Mouse (Mus musculus) thymus, adult 2 months (tissue): ENCODE results near the gene Dmrta1. TPM values are rescaled to one million over a fixed set of nuclear protein-coding genes. Genes with fewer than 3 reads are reported as not detected.

Experiments used
- DNase-seq: peaks from one replicate; pipeline ENCODE4 v3.0.0; 2021
- H3K27ac ChIP-seq: fragments of 200-500 bp; 2 replicates; pipeline ENCODE4 v1.5.1; 2012; ENCODE audit warnings: low read length, control low read depth; ENCODE audit not compliant: control insufficient read depth, insufficient read depth
- H3K27me3 ChIP-seq: fragments of 200-500 bp; 2 replicates; pipeline ENCODE4 v1.6.1; 2012; ENCODE audit warnings: mild to moderate bottlenecking, low read length, moderate library complexity, mixed read lengths; ENCODE audit not compliant: control insufficient read depth, insufficient read depth
- H3K36me3 ChIP-seq: fragments of 200-500 bp; 2 replicates; pipeline ENCODE4 v1.6.1; 2012; ENCODE audit warnings: mild to moderate bottlenecking, low read length, moderate library complexity; ENCODE audit not compliant: control insufficient read depth, insufficient read depth
- H3K4me1 ChIP-seq: fragments of 200-500 bp; replicated peaks from 2 replicates; pipeline ENCODE4 v1.6.1; 2012; ENCODE audit warnings: low read length; ENCODE audit not compliant: control insufficient read depth, insufficient read depth
- H3K4me3 ChIP-seq: fragments of 200-500 bp; 2 replicates; pipeline ENCODE4 v1.5.1; 2012; ENCODE audit warnings: mild to moderate bottlenecking, low read length, control low read depth, moderate library complexity; ENCODE audit not compliant: control insufficient read depth, insufficient read depth
- CTCF ChIP-seq: fragments of 200-500 bp; IDR thresholded peaks from 2 replicates; pipeline ENCODE4 v1.5.1; 2012; ENCODE audit warnings: mild to moderate bottlenecking, control low read depth, low read length, moderate library complexity, borderline replicate concordance; ENCODE audit not compliant: control insufficient read depth, poor library complexity, insufficient read depth; ENCODE audit errors: extremely low read depth
- POLR2A ChIP-seq: fragments of 200-500 bp; IDR thresholded peaks from 2 replicates; pipeline ENCODE4 v1.6.1; 2012; ENCODE audit warnings: mild to moderate bottlenecking, low read length, control low read depth, moderate library complexity; ENCODE audit not compliant: control insufficient read depth, poor library complexity, insufficient read depth; ENCODE audit errors: extremely low read depth
- WGBS: fragments of 180-500 bp; shearing (Covaris S2); methylation state at CpG from one replicate; pipeline ENCODE4 v1.1.7; 2018; 5-methylcytosine and 5-hydroxymethylcytosine counted together
- polyA plus RNA-seq: library from polyadenylated mRNA; depleted of rRNA; stranded (reverse); fragments of >200 nt; gene quantifications from 2 replicates; pipeline ENCODE4 v1.2.3, GENCODE M21; 2012

Gene Dmrta1
- polyA plus RNA-seq, 1 experiment: 0.24 TPM

DNA sequence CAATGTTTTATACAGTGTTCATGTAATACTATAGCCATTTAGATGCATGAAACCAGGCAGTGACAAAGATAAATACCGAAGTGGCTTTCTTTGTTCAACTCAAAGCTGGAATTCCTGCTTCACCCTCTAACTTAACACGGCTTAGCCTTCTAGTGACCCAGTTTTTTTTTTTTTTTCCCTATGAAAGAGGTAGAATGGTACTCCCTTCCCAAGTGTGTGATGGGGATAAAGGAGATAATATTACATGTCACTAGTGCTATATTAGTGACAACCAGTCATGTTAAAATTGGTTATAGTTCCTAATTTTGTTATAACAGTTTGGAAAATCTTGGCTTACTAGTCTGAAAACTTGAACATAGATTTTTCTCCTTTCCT is 27.9 kb upstream of the Dmrta1 start:
- Histone ChIP-seq H3K36me3 (no peaks in the 10 kb centered on the region), H3K4me1 (no peaks in the 10 kb centered on the region), H3K27ac (no peak overlapping the region), H3K27me3 (no peaks in the 10 kb centered on the region), H3K4me3 (no peak overlapping the region)
- WGBS: 85% methylated on average over 2 of the region's 2 CpGs
- TF ChIP-seq POLR2A (no peak), CTCF (no peak)
- no peak for DNase-seq

DNA sequence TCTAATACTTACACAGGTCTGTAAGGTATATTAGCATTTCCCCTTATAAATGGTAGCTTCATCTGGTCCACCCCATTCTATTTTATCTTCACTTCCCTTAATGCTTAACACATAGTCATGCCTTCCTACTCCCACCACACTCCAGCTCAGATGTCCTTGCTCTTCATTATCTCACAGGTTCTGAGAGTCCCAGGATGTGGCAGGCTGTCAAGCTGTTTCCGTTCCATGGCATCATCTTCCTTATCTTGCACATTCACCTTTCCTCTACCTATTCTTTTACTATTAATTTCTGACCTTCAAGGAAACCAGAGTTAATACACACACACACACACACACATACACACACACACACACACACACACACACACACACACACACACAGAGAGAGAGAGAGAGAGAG is 27.5 kb upstream of the Dmrta1 start:
- no peaks in the 10 kb centered on the region for H3K4me1 ChIP-seq
- no peak for DNase-seq
- H3K36me3 ChIP-seq: no peaks in the 10 kb centered on the region
- no peak overlapping the region for H3K27ac ChIP-seq
- 92% methylated on average over 1 of the region's 1 CpGs for WGBS
- H3K27me3 ChIP-seq: no peaks in the 10 kb centered on the region
- no peak overlapping the region for H3K4me3 ChIP-seq
- no peak for TF ChIP-seq CTCF
- TF ChIP-seq POLR2A: no peak

DNA sequence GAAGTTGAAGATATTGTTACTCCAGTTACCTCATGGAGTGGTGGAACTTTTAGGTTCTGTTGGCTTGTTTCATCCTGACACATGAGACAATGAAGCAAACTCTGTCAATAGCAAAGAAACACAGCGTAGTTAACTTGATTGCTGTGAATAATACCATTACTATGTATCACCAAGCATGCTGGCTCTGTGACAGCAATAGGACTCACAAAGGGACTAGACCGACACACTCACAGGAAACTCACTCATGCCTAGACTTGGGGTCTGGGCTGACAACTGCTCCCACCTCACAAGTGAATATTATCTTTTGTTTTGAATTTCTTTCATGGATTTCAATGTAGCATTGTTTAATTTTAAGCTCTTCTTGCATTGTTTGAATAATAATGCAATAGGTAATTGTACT is 15.8 kb upstream of the Dmrta1 start:
- Histone ChIP-seq H3K27me3 (no peaks in the 10 kb centered on the region), H3K27ac (no peak overlapping the region), H3K4me3 (no peak overlapping the region), H3K36me3 (no peaks in the 10 kb centered on the region), H3K4me1 (no peaks in the 10 kb centered on the region)
- no peak for DNase-seq
- TF ChIP-seq CTCF (no peak), POLR2A (no peak)
- WGBS: 84% methylated on average over 2 of the region's 2 CpGs

DNA sequence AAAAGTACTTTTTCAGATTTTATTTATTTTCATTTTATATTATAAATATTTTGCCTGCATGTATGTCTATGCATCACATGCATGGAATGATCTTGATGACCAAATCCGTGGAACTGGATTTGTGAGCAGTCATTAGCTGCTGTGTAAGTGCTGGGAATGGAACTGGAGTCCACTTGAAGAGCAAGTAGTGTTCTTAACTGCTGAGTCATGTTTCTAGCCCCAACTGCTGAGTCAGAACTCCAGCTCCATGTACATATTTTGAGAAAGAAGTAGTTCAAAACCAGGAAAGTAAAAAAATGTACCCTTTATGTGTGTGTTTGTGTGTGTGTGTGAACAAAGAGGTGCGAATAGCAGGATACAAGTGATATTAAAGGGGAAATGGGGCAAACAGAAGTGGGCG is 4.5 kb upstream of the Dmrta1 start:
- Histone ChIP-seq H3K27me3 (no peaks in the 10 kb centered on the region), H3K4me1 (no peaks in the 10 kb centered on the region), H3K4me3 (no peak overlapping the region), H3K36me3 (no peaks in the 10 kb centered on the region), H3K27ac (no peak overlapping the region)
- TF ChIP-seq CTCF: no peak
- TF ChIP-seq POLR2A: no peak
- DNase-seq: no peak
- 83% methylated on average over 3 of the region's 3 CpGs for WGBS

DNA sequence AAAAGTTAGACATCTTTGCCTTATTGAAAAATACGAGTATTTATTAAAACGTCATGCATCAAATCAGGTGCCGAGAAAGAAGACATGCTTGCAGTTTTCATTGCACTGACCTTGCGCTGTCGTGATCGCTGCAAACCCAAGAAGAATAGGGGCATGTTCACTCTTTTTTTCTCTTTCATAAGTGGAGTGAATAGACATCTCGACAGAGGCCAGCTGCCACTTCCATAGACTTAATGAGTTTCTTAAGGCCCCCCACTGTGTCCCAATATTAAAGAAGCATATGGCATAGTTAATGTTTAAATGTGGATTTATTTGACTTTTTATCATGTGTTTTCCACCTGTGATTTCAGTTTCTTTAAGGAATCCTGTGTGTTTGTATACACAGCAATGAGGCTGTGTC is 1.3 kb upstream of the Dmrta1 start:
- H3K36me3 ChIP-seq: no peaks in the 10 kb centered on the region
- H3K27ac ChIP-seq: no peak overlapping the region
- H3K27me3 ChIP-seq: no peaks in the 10 kb centered on the region
- TF ChIP-seq POLR2A (no peak), CTCF (no peak)
- WGBS: 95% methylated on average over 7 of the region's 7 CpGs
- no peak for DNase-seq
- H3K4me1 ChIP-seq: no peaks in the 10 kb centered on the region
- H3K4me3 ChIP-seq: no peak overlapping the region

DNA sequence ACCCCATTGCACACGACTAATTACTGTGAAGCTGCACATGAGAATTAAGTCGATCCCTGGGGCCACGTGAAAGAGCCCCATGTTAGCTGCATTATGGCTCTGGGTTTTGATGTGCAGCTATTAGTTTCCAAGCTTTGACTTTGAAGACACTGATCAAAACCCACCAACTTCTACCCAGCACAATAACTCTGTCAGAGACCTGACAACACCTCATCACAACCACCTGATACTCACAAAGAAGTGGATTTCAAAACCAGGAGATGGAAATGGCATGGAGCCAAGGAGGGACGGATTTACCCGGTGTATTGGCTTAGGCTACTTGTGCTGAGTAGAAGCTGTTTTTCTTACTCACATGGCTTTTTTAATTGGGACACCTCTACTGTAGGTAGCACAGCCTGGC is 523 bp upstream of the Dmrta1 start:
- H3K36me3 ChIP-seq: no peaks in the 10 kb centered on the region
- H3K4me3 ChIP-seq: no peak overlapping the region
- WGBS: 86% methylated on average over 5 of the region's 5 CpGs
- H3K27ac ChIP-seq: no peak overlapping the region
- H3K27me3 ChIP-seq: no peaks in the 10 kb centered on the region
- no peaks in the 10 kb centered on the region for H3K4me1 ChIP-seq
- no peak for TF ChIP-seq POLR2A
- no peak for TF ChIP-seq CTCF
- DNase-seq: no peak
